Mouse (Mus musculus): ENCODE data around the gene Gm20388. TPM values are rescaled to one million over a fixed set of nuclear protein-coding genes. Genes with fewer than 3 reads are reported as not detected.
A peak's percentile ranks its signal among the peaks of the same experiment; 100 is the strongest.

Gm20388 gene
- polyA plus RNA-seq, 1 experiment = 10.6 TPM

GRCm38 (mm10) chr8:121947047-121947752 lies 2036.6 kb downstream of the Gm20388 start:
- WGBS = 45% methylated on average over 19 of the region's 19 CpGs
- Histone ChIP-seq H3K4me1 (ENCODE audit: control insufficient read depth, insufficient read depth, low read length) (no peaks in the 10 kb centered on the region; the same call in 1 of the 2 replicates), H3K27ac (ENCODE audit: control insufficient read depth, insufficient read depth, low read depth, low read length, poor library complexity) (peak overlapping the region; percentile 71), H3K4me3 (replicated peaks; ENCODE audit: control insufficient read depth, low read depth, low read length) (peak overlapping the region; percentile 57)
- TF ChIP-seq POLR2A (IDR thresholded peaks at IDR 0.05; ENCODE audit: borderline replicate concordance, control insufficient read depth, low read depth, low read length) (no peak), CTCF (IDR thresholded peaks at IDR 0.05; ENCODE audit: control insufficient read depth, insufficient read depth, low read length) (no peak)

GRCm38 (mm10) chr8:121947753-121948141 lies 2037.1 kb downstream of the Gm20388 start:
- 1% methylated on average over 18 of the region's 18 CpGs for WGBS
- Histone ChIP-seq H3K4me3 (replicated peaks; ENCODE audit: control insufficient read depth, low read depth, low read length) (peak overlapping the region; percentile 81), H3K27ac (ENCODE audit: control insufficient read depth, insufficient read depth, low read depth, low read length, poor library complexity) (peak overlapping the region; percentile 71), H3K4me1 (ENCODE audit: control insufficient read depth, insufficient read depth, low read length) (peaks cover 3% of the 10 kb centered on the region; the same call in 1 of the 2 replicates)
- TF ChIP-seq CTCF (IDR thresholded peaks at IDR 0.05; ENCODE audit: control insufficient read depth, insufficient read depth, low read length) (no peak), POLR2A (IDR thresholded peaks at IDR 0.05; ENCODE audit: borderline replicate concordance, control insufficient read depth, low read depth, low read length) (peak; percentile 77)

- WGBS = 46% methylated on average over 19 of the region's 19 CpGs
- Histone ChIP-seq H3K4me1 (ENCODE audit: control insufficient read depth, insufficient read depth, low read length) (peaks cover 4% of the 10 kb centered on the region; the same call in 1 of the 2 replicates), H3K27ac (ENCODE audit: control insufficient read depth, insufficient read depth, low read depth, low read length, poor library complexity) (peak overlapping the region; percentile 62), H3K4me3 (replicated peaks; ENCODE audit: control insufficient read depth, low read depth, low read length) (peak overlapping the region; percentile 81)
- TF ChIP-seq POLR2A (IDR thresholded peaks at IDR 0.05; ENCODE audit: borderline replicate concordance, control insufficient read depth, low read depth, low read length) (no peak), CTCF (IDR thresholded peaks at IDR 0.05; ENCODE audit: control insufficient read depth, insufficient read depth, low read length) (no peak)
Observed at GRCm38 (mm10) chr8:121948321-121949145, 2037.9 kb downstream of the Gm20388 start.

- H3K4me3 ChIP-seq (replicated peaks; ENCODE audit: control insufficient read depth, low read depth, low read length) = peak within 1 kb of the TSS; percentile 89
- WGBS = 46% methylated on average over 6 of the region's 6 CpGs
- no peak for TF ChIP-seq CTCF (IDR thresholded peaks at IDR 0.05; ENCODE audit: control insufficient read depth, insufficient read depth, low read length)
- TF ChIP-seq POLR2A (IDR thresholded peaks at IDR 0.05; ENCODE audit: borderline replicate concordance, control insufficient read depth, low read depth, low read length) = no peak
- H3K4me1 ChIP-seq (ENCODE audit: control insufficient read depth, insufficient read depth, low read length) = peaks cover 6% of the 10 kb centered on the region; the same call in 1 of the 2 replicates
- H3K27ac ChIP-seq (ENCODE audit: control insufficient read depth, insufficient read depth, low read depth, low read length, poor library complexity) = peak within 1 kb of the TSS; percentile 94
Observed at GRCm38 (mm10) chr8:121949222-121949800, 2038.7 kb downstream of the Gm20388 start, which contains the start of gene Banp. TSS of gene Banp (plus strand) at chr8:121949750.

- Histone ChIP-seq H3K4me1 (ENCODE audit: control insufficient read depth, insufficient read depth, low read length) (peaks cover 7% of the 10 kb centered on the region; the same call in 1 of the 2 replicates), H3K27ac (ENCODE audit: control insufficient read depth, insufficient read depth, low read depth, low read length, poor library complexity) (peak overlapping the region; percentile 94), H3K4me3 (replicated peaks; ENCODE audit: control insufficient read depth, low read depth, low read length) (peak overlapping the region; percentile 89)
- under 1% methylated on average over 66 of the region's 66 CpGs for WGBS
- 0 out of 2 replicates have a peak, but pooled peaks have one; percentile 3 for TF ChIP-seq CTCF (IDR thresholded peaks at IDR 0.05; ENCODE audit: control insufficient read depth, insufficient read depth, low read length)
- peak; percentile 90; the same call in 1 of the 2 replicates for TF ChIP-seq POLR2A (IDR thresholded peaks at IDR 0.05; ENCODE audit: borderline replicate concordance, control insufficient read depth, low read depth, low read length)
Observed at GRCm38 (mm10) chr8:121949941-121950748, 2039.5 kb downstream of the Gm20388 start.

- H3K4me1 ChIP-seq (ENCODE audit: control insufficient read depth, insufficient read depth, low read length) = peaks cover 7% of the 10 kb centered on the region; the same call in 1 of the 2 replicates
- TF ChIP-seq CTCF (IDR thresholded peaks at IDR 0.05; ENCODE audit: control insufficient read depth, insufficient read depth, low read length) = no peak; the same call in 1 of the 2 replicates
- peak; percentile 50; the same call in 1 of the 2 replicates for TF ChIP-seq POLR2A (IDR thresholded peaks at IDR 0.05; ENCODE audit: borderline replicate concordance, control insufficient read depth, low read depth, low read length)
- WGBS = under 1% methylated on average over 97 of the region's 97 CpGs
- peak overlapping the region; percentile 94 for H3K27ac ChIP-seq (ENCODE audit: control insufficient read depth, insufficient read depth, low read depth, low read length, poor library complexity)
- H3K4me3 ChIP-seq (replicated peaks; ENCODE audit: control insufficient read depth, low read depth, low read length) = peak overlapping the region; percentile 89
Observed at GRCm38 (mm10) chr8:121950749-121951655, 2040.4 kb downstream of the Gm20388 start.

All from bone marrow, adult 2 months (tissue).